Mouse (Mus musculus) heart, embryonic 14.5 days (tissue): Measurements from ENCODE around the gene Myo10. TPM values are rescaled to one million over a fixed set of nuclear protein-coding genes. Genes with fewer than 3 reads are reported as not detected.

ENCODE experiments used
- ATAC-seq: fragments of 200-750 bp; cut with Nextera tagmentation; 2 replicates; pipeline ENCODE4 v1.8.0; 2017; ENCODE audit warnings: low read depth, moderate TSS enrichment; ENCODE audit not compliant: insufficient number of reproducible peaks, insufficient read depth, low FRiP score
- H3K27ac ChIP-seq, 2 experiments: fragments of 200-500 bp in 1 of 2; fragments of 300-500 bp in 1 of 2; sonication (generic) in 1 of 2; replicated peaks in 1 of 2; 2 replicates each; pipeline ENCODE4 v1.5.1; 2012 to 2014; ENCODE audit warnings: low read depth in 2 of 2, low read length in 2 of 2, control low read depth in 1 of 2, mild to moderate bottlenecking in 1 of 2, mixed read lengths in 1 of 2; ENCODE audit not compliant: control insufficient read depth in 1 of 2, insufficient read depth in 1 of 2
- H3K27me3 ChIP-seq: fragments of 300-500 bp; sonication (generic); 2 replicates; pipeline ENCODE4 v1.6.1; 2014; ENCODE audit warnings: mild to moderate bottlenecking, low read length, control low read depth; ENCODE audit not compliant: control insufficient read depth, insufficient read depth
- H3K36me3 ChIP-seq: fragments of 300-500 bp; sonication (generic); 2 replicates; pipeline ENCODE4 v1.6.1; 2014; ENCODE audit warnings: mild to moderate bottlenecking, control low read depth, low read length, mixed read lengths; ENCODE audit not compliant: control insufficient read depth, insufficient read depth
- H3K4me1 ChIP-seq, 2 experiments: fragments of 200-500 bp in 1 of 2; fragments of 300-500 bp in 1 of 2; sonication (generic) in 1 of 2; 2 replicates each; pipeline ENCODE4 v1.6.1; 2012 to 2014; ENCODE audit warnings: low read length in 2 of 2, control low read depth in 1 of 2, mixed read lengths in 1 of 2; ENCODE audit not compliant: control insufficient read depth in 2 of 2, insufficient read depth in 2 of 2
- H3K4me2 ChIP-seq: fragments of 300-500 bp; sonication (generic); 2 replicates; pipeline ENCODE4 v1.6.1; 2014; ENCODE audit warnings: mild to moderate bottlenecking, low read length
- H3K4me3 ChIP-seq, 2 experiments: fragments of 200-500 bp in 1 of 2; fragments of 300-500 bp in 1 of 2; sonication (generic) in 1 of 2; 2 replicates each; pipeline ENCODE4 v1.5.1; 2012 to 2014; ENCODE audit warnings: low read length in 2 of 2, mild to moderate bottlenecking in 2 of 2, control low read depth in 1 of 2, low read depth in 1 of 2, moderate library complexity in 1 of 2; ENCODE audit not compliant: control insufficient read depth in 1 of 2, insufficient read depth in 1 of 2
- H3K9ac ChIP-seq: fragments of 300-500 bp; sonication (generic); 2 replicates; pipeline ENCODE4 v1.6.1; 2014; ENCODE audit warnings: mild to moderate bottlenecking, low read length
- H3K9me3 ChIP-seq: fragments of 300-500 bp; sonication (generic); 2 replicates; pipeline ENCODE4 v1.6.1; 2016; ENCODE audit warnings: low read length, control low read depth; ENCODE audit not compliant: control insufficient read depth
- WGBS: fragments of 180-500 bp; shearing (Covaris S2); extraction: QIAGEN DNeasy Blood & Tissue Kit; methylation state at CpG from one replicate; pipeline ENCODE4 v1.1.7; 2014; 5-methylcytosine and 5-hydroxymethylcytosine counted together
- polyA plus RNA-seq: library from polyadenylated mRNA; unstranded; fragments of >200 nt; fragmentation: Nextera tagmentation; extraction: Ambion mirVana; gene quantifications from 2 replicates; pipeline ENCODE4 v1.2.1, GENCODE M21; 2014

The Myo10 gene
- polyA plus RNA-seq, 1 experiment from 2014 or later: 12.6 TPM

- WGBS: 57% methylated on average over 9 of the region's 9 CpGs
- 0 out of 2 replicates have a peak, but pooled peaks cover 6% of the 10 kb centered on the region for H3K36me3 ChIP-seq
These were observed 108.7 kb downstream of the Myo10 start for GRCm38 (mm10) chr15:25731053-25731452.

GRCm38 (mm10) chr15:25732758-25733428 is 110.6 kb downstream of the Myo10 start:
- Histone ChIP-seq H3K36me3 (peaks cover 17% of the 10 kb centered on the region), H3K27ac (no peak overlapping the region), H3K9me3 (no peaks in the 10 kb centered on the region), H3K9ac (no peak overlapping the region), H3K4me3 (no peak overlapping the region), H3K27me3 (no peaks in the 10 kb centered on the region), H3K4me1 (no peaks in the 10 kb centered on the region), H3K4me2 (no peak overlapping the region)
- no peak for ATAC-seq
- WGBS: 80% methylated on average over 8 of the region's 8 CpGs

More at GRCm38 (mm10) chr15:25731053-25731452, 108.7 kb downstream of the Myo10 start:
- ATAC-seq: no peak
- Histone ChIP-seq H3K9ac (no peak overlapping the region), H3K4me2 (no peak overlapping the region; the same call in 1 of the 2 replicates), H3K27ac (no peak overlapping the region), H3K9me3 (no peaks in the 10 kb centered on the region), H3K4me1 (peaks cover 4 to 9% of the 10 kb centered on the region in 2 experiments; a peak in 3 of 4 replicates), H3K27me3 (no peaks in the 10 kb centered on the region), H3K4me3 (no peak overlapping the region)

GRCm38 (mm10) chr15:25733739-25734430 is 111.6 kb downstream of the Myo10 start:
- Histone ChIP-seq H3K27me3 (no peaks in the 10 kb centered on the region), H3K4me1 (no peaks in the 10 kb centered on the region), H3K27ac (no peak overlapping the region), H3K4me3 (no peak overlapping the region), H3K9me3 (no peaks in the 10 kb centered on the region), H3K36me3 (peaks cover 19% of the 10 kb centered on the region), H3K9ac (no peak overlapping the region), H3K4me2 (no peak overlapping the region)
- ATAC-seq: no peak
- 86% methylated on average over 11 of the region's 11 CpGs for WGBS

- peaks cover 25% of the 10 kb centered on the region for H3K36me3 ChIP-seq
- H3K4me1 ChIP-seq: no peaks in the 10 kb centered on the region
- H3K27ac ChIP-seq: no peak overlapping the region
- H3K4me3 ChIP-seq: no peak overlapping the region
- no peak for ATAC-seq
- H3K27me3 ChIP-seq: no peaks in the 10 kb centered on the region
- no peak overlapping the region for H3K9ac ChIP-seq
- 90% methylated on average over 6 of the region's 6 CpGs for WGBS
- H3K9me3 ChIP-seq: no peaks in the 10 kb centered on the region
- no peak overlapping the region for H3K4me2 ChIP-seq
These were observed 114.2 kb downstream of the Myo10 start for GRCm38 (mm10) chr15:25736531-25736930.

- 59% methylated on average over 4 of the region's 4 CpGs for WGBS
- ATAC-seq: no peak
- H3K27ac ChIP-seq: no peak overlapping the region
These were observed 117.9 kb downstream of the Myo10 start for GRCm38 (mm10) chr15:25740271-25740670.

GRCm38 (mm10) chr15:25742196-25742595 is 119.9 kb downstream of the Myo10 start:
- H3K9ac ChIP-seq: no peak overlapping the region
- H3K27ac ChIP-seq: no peak overlapping the region
- no peaks in the 10 kb centered on the region for H3K27me3 ChIP-seq
- H3K9me3 ChIP-seq: no peaks in the 10 kb centered on the region
- peaks cover 19% of the 10 kb centered on the region for H3K36me3 ChIP-seq
- no peak overlapping the region for H3K4me2 ChIP-seq
- no peak for ATAC-seq
- WGBS: 86% methylated on average over 13 of the region's 13 CpGs
- peaks cover 0 to 2% of the 10 kb centered on the region in 2 experiments; a peak in 1 of 4 replicates for H3K4me1 ChIP-seq
- H3K4me3 ChIP-seq: no peak overlapping the region

More at GRCm38 (mm10) chr15:25740271-25740670, 117.9 kb downstream of the Myo10 start:
- H3K9me3 ChIP-seq: no peaks in the 10 kb centered on the region
- H3K36me3 ChIP-seq: peaks cover 31% of the 10 kb centered on the region
- H3K4me3 ChIP-seq: no peak overlapping the region
- no peak overlapping the region for H3K4me2 ChIP-seq
- no peak overlapping the region for H3K9ac ChIP-seq
- no peaks in the 10 kb centered on the region for H3K27me3 ChIP-seq
- H3K4me1 ChIP-seq: peaks cover 0 to 2% of the 10 kb centered on the region in 2 experiments; a peak in 1 of 4 replicates

GRCm38 (mm10) chr15:25751510-25751909 is 129.2 kb downstream of the Myo10 start:
- Histone ChIP-seq H3K4me1 (no peaks in the 10 kb centered on the region), H3K4me3 (no peak overlapping the region), H3K36me3 (no peaks in the 10 kb centered on the region), H3K27me3 (no peaks in the 10 kb centered on the region), H3K9ac (no peak overlapping the region), H3K27ac (no peak overlapping the region), H3K4me2 (no peak overlapping the region), H3K9me3 (no peaks in the 10 kb centered on the region)
- 62% methylated on average over 11 of the region's 11 CpGs for WGBS
- no peak for ATAC-seq
